ENCODE assay signal across 23 mouse cellular contexts in genomic region chr14:34120016-34120910, GRCm38 (mm10). TPM values are rescaled to one million over a fixed set of nuclear protein-coding genes. Genes with fewer than 3 reads are reported as not detected.
DNase-seq lines count a peak whose midpoint lies in the region; ATAC-seq and TF ChIP-seq lines count a peak whose summit lies in the region.
"Had no signal": no experiment of that assay in that cellular context is flagged by ENCODE, and none has a peak within 500 bp of the region (broad histone marks: within the 10 kb centered on the region; RNA-seq: fewer than 3 reads in every experiment).

No protein-coding gene starts in this region.

- DNase-seq in heart, adult 18-20 months = peak; percentile 26 to 29
- DNase-seq in heart, postnatal 25 days (ENCODE audit: low spot score) = no peak
- peak; percentile 39 for DNase-seq in heart, postnatal 0 days (ENCODE audit: low spot score)
- DNase-seq in heart, postnatal 14 days = no peak
- peak; percentile 81 for DNase-seq in kidney, postnatal 0 days (ENCODE audit: low spot score)
- DNase-seq in kidney, postnatal 4 days = no peak
- DNase-seq in neural tube, embryonic 10.5 days (ENCODE audit: extremely low spot score, low spot score) = no peak
- DNase-seq: adrenal gland, postnatal 14 days; gastrocnemius, postnatal 36 days had no signal

- H3K4me3 ChIP-seq in heart, postnatal 0 days (ENCODE audit: low read depth, low read length) = no peak overlapping the region
- no peak overlapping the region for H3K4me3 ChIP-seq in kidney, postnatal 0 days (replicated peaks; ENCODE audit: low read depth, low read length)
- H3K4me3 ChIP-seq in neural tube, embryonic 14.5 days (ENCODE audit: low read depth, low read length) = no peak overlapping the region
- H3K4me3 ChIP-seq: embryonic facial prominence, embryonic 12.5 days; forebrain, embryonic 15.5 days; heart, embryonic 13.5 days; hindbrain, embryonic 15.5 days had no signal

- intact Hi-C loops in heart, postnatal 25 days (cut with DNase I) = no loop called here
- intact Hi-C loops in heart, postnatal 14 days (cut with DNase I) = no loop called here

- H3K9ac ChIP-seq in heart, postnatal 0 days (replicated peaks; ENCODE audit: low read depth, low read length) = no peak overlapping the region
- no peak overlapping the region for H3K9ac ChIP-seq in kidney, postnatal 0 days (ENCODE audit: low read depth, low read length)
- no peak overlapping the region for H3K9ac ChIP-seq in neural tube, embryonic 14.5 days (replicated peaks; ENCODE audit: low read depth, low read length)
- H3K9ac ChIP-seq: embryonic facial prominence, embryonic 12.5 days; forebrain, embryonic 15.5 days; heart, embryonic 13.5 days; hindbrain, embryonic 15.5 days had no signal

- no peak for TF ChIP-seq CTCF in heart, postnatal 0 days (IDR thresholded peaks at IDR 0.05; ENCODE audit: low read depth)
- TF ChIP-seq CTCF in kidney, postnatal 0 days (IDR thresholded peaks at IDR 0.05; ENCODE audit: low read depth) = no peak

- no peaks in the 10 kb centered on the region for H3K36me3 ChIP-seq in heart, postnatal 0 days (replicated peaks; ENCODE audit: control insufficient read depth, insufficient read depth, low read length)
- no peaks in the 10 kb centered on the region for H3K36me3 ChIP-seq in kidney, postnatal 0 days (ENCODE audit: insufficient read depth, low read length)
- H3K36me3 ChIP-seq in neural tube, embryonic 14.5 days (ENCODE audit: control insufficient read depth, insufficient read depth, low read length) = no peaks in the 10 kb centered on the region
- H3K36me3 ChIP-seq: embryonic facial prominence, embryonic 12.5 days; forebrain, embryonic 15.5 days; heart, embryonic 13.5 days; hindbrain, embryonic 15.5 days had no signal

- no peaks in the 10 kb centered on the region for H3K27me3 ChIP-seq in heart, postnatal 0 days (ENCODE audit: control insufficient read depth, insufficient read depth, low read length)
- no peaks in the 10 kb centered on the region for H3K27me3 ChIP-seq in kidney, postnatal 0 days (ENCODE audit: insufficient read depth, low read length)
- no peaks in the 10 kb centered on the region for H3K27me3 ChIP-seq in neural tube, embryonic 14.5 days (ENCODE audit: control insufficient read depth, insufficient read depth, low read length)
- H3K27me3 ChIP-seq: embryonic facial prominence, embryonic 12.5 days; forebrain, embryonic 15.5 days; heart, embryonic 13.5 days; hindbrain, embryonic 15.5 days had no signal

- 0 out of 2 replicates have a peak, but pooled peaks have one; percentile 30 for TF ChIP-seq EP300 in heart, postnatal 0 days (IDR thresholded peaks at IDR 0.05; ENCODE audit: low read depth)

- 57% methylated on average over 12 of the region's 12 CpGs for WGBS in heart, postnatal 0 days
- WGBS in kidney, postnatal 0 days = 27% methylated on average over 12 of the region's 12 CpGs
- 65% methylated on average over 12 of the region's 12 CpGs for WGBS in neural tube, embryonic 14.5 days

- H3K4me2 ChIP-seq in heart, postnatal 0 days (ENCODE audit: low read depth, low read length) = no peak overlapping the region
- no peak overlapping the region for H3K4me2 ChIP-seq in kidney, postnatal 0 days (ENCODE audit: low read length)
- no peak overlapping the region for H3K4me2 ChIP-seq in neural tube, embryonic 14.5 days (ENCODE audit: low read depth, low read length)
- H3K4me2 ChIP-seq: embryonic facial prominence, embryonic 12.5 days; forebrain, embryonic 15.5 days; heart, embryonic 13.5 days; hindbrain, embryonic 15.5 days had no signal

- H3K27ac ChIP-seq in heart, postnatal 0 days (ENCODE audit: low read depth) = peak overlapping the region; percentile 18; the same call in 1 of the 2 replicates
- no peak overlapping the region for H3K27ac ChIP-seq in kidney, postnatal 0 days
- no peak overlapping the region for H3K27ac ChIP-seq in neural tube, embryonic 14.5 days (ENCODE audit: low read depth, low read length)
- H3K27ac ChIP-seq: embryonic facial prominence, embryonic 12.5 days; forebrain, embryonic 15.5 days; heart, embryonic 13.5 days; hindbrain, embryonic 15.5 days had no signal

- peak; percentile 89 for ATAC-seq in heart, postnatal 0 days (ENCODE audit: insufficient read depth, low read depth)
- ATAC-seq in kidney, postnatal 0 days (replicated peaks; ENCODE audit: low FRiP score, low read depth) = peak; percentile 85
- ATAC-seq in neural tube, embryonic 14.5 days (ENCODE audit: low read depth) = peak; percentile 54; the same call in 1 of the 2 replicates
- ATAC-seq: activated CD4-positive, CD25-positive, alpha-beta regulatory T cell, adult 4 months; forebrain, embryonic 15.5 days; Patski had no signal

- no peaks in the 10 kb centered on the region for H3K9me3 ChIP-seq in heart, postnatal 0 days (replicated peaks; ENCODE audit: control insufficient read depth, low read length)
- no peaks in the 10 kb centered on the region for H3K9me3 ChIP-seq in kidney, postnatal 0 days (replicated peaks; ENCODE audit: low read length)
- no peaks in the 10 kb centered on the region for H3K9me3 ChIP-seq in neural tube, embryonic 14.5 days (ENCODE audit: control insufficient read depth, low read length)
- H3K9me3 ChIP-seq: embryonic facial prominence, embryonic 12.5 days; forebrain, embryonic 15.5 days; heart, embryonic 13.5 days; hindbrain, embryonic 15.5 days had no signal

- peaks cover 19% of the 10 kb centered on the region for H3K4me1 ChIP-seq in heart, postnatal 0 days (ENCODE audit: control insufficient read depth, insufficient read depth)
- H3K4me1 ChIP-seq in kidney, postnatal 0 days (replicated peaks; ENCODE audit: insufficient read depth, low read length) = no peaks in the 10 kb centered on the region; the same call in 1 of the 2 replicates
- no peaks in the 10 kb centered on the region for H3K4me1 ChIP-seq in neural tube, embryonic 14.5 days (ENCODE audit: control insufficient read depth, insufficient read depth, low read length)
- H3K4me1 ChIP-seq: embryonic facial prominence, embryonic 12.5 days; forebrain, embryonic 15.5 days; hindbrain, embryonic 15.5 days had no signal

RNA-seq across cellular contexts. Expression of gene A630023A22Rik, which starts 17.7 kb away (rescaled TPM):
- total RNA-seq in heart, adult 18-20 months (2021) = not detected
- total RNA-seq in heart, postnatal 25 days (2021) = not detected
- total RNA-seq in heart, postnatal 0 days (2014; rRNA removed; ENCODE audit: low replicate concordance) = not detected in 2 replicates
- not detected in 2 replicates for polyA plus RNA-seq in heart, postnatal 0 days (2015; fragmentation: Nextera tagmentation; extraction: Ambion mirVana)
- total RNA-seq in heart, postnatal 14 days (2021) = not detected
- not detected in 2 replicates for polyA plus RNA-seq in kidney, postnatal 0 days (2015; fragmentation: Nextera tagmentation; extraction: Ambion mirVana)
- polyA plus RNA-seq in neural tube, embryonic 14.5 days (2014; fragmentation: Nextera tagmentation; extraction: Ambion mirVana) = 0.75 TPM in 1 of 2 replicates, not detected in the other
- total RNA-seq: adrenal gland, adult 18-20 months; adrenal gland, postnatal 14 days; CH12.LX; gastrocnemius, adult 8-10 months; gastrocnemius, postnatal 36 days; heart, postnatal 36 days had no signal
- polyA plus RNA-seq: activated CD4-positive, CD25-positive, alpha-beta regulatory T cell, adult 4 months; cortical plate, adult 2 months; embryonic facial prominence, embryonic 12.5 days; forebrain, embryonic 11.5 days; forebrain, embryonic 15.5 days; heart, embryonic 13.5 days; hindbrain, embryonic 11.5 days; hindbrain, embryonic 15.5 days had no signal

RNA-seq across cellular contexts. Expression of gene Npy4r, which starts 32.0 kb away (rescaled TPM):
- total RNA-seq in heart, adult 18-20 months (2021) = under 1 TPM; 0.07 to 0.13 TPM
- total RNA-seq in heart, postnatal 25 days (2021) = under 1 TPM; 0.17 to 0.23 TPM
- total RNA-seq in heart, postnatal 0 days (2014; rRNA removed; ENCODE audit: low replicate concordance) = not detected in 2 replicates
- polyA plus RNA-seq in heart, postnatal 0 days (2015; fragmentation: Nextera tagmentation; extraction: Ambion mirVana) = 0.04 and 0.08 TPM in 2 replicates
- total RNA-seq in heart, postnatal 14 days (2021) = under 1 TPM; 0.07 to 0.24 TPM
- polyA plus RNA-seq in kidney, postnatal 0 days (2015; fragmentation: Nextera tagmentation; extraction: Ambion mirVana) = 0.09 and 0.19 TPM in 2 replicates
- polyA plus RNA-seq in neural tube, embryonic 14.5 days (2014; fragmentation: Nextera tagmentation; extraction: Ambion mirVana) = 0.17 and 0.24 TPM in 2 replicates
- polyA plus RNA-seq: activated CD4-positive, CD25-positive, alpha-beta regulatory T cell, adult 4 months; cortical plate, adult 2 months; forebrain, embryonic 11.5 days; hindbrain, embryonic 11.5 days had no signal

RNA-seq across cellular contexts. Expression of gene Anxa8, which starts 34.5 kb away (rescaled TPM):
- total RNA-seq in heart, adult 18-20 months (2021) = 1 to 10 TPM; 1.8 to 5.4 TPM
- total RNA-seq in heart, postnatal 25 days (2021) = 1 to 10 TPM; 3.1 to 3.8 TPM
- total RNA-seq in heart, postnatal 0 days (2014; rRNA removed; ENCODE audit: low replicate concordance) = 4.8 and 5.5 TPM in 2 replicates
- polyA plus RNA-seq in heart, postnatal 0 days (2015; fragmentation: Nextera tagmentation; extraction: Ambion mirVana) = 1.7 and 2.3 TPM in 2 replicates
- total RNA-seq in heart, postnatal 14 days (2021) = 1 to 10 TPM; 4.3 to 5.2 TPM
- polyA plus RNA-seq in kidney, postnatal 0 days (2015; fragmentation: Nextera tagmentation; extraction: Ambion mirVana) = 1.4 and 2.2 TPM in 2 replicates
- polyA plus RNA-seq in neural tube, embryonic 14.5 days (2014; fragmentation: Nextera tagmentation; extraction: Ambion mirVana) = not detected in 2 replicates
- polyA plus RNA-seq: activated CD4-positive, CD25-positive, alpha-beta regulatory T cell, adult 4 months; forebrain, embryonic 15.5 days had no signal

Comparison
In these comparisons a context has a peak if more than half of its experiments do, and no peak if none do; other contexts are left out.
1. DNase-seq: peak in heart, adult 18-20 months (2 of 2), heart, postnatal 0 days (single experiment) and kidney, postnatal 0 days (single experiment); none in heart, postnatal 25 days (single experiment), heart, postnatal 14 days (0 of 2), kidney, postnatal 4 days (0 of 2) and neural tube, embryonic 10.5 days (single experiment).
2. Peak in every context shown above with its lines, with median percentiles within 50 percentile points of each other: ATAC-seq.